Mouse (Mus musculus) stomach, embryonic 16.5 days (tissue): ENCODE results near the gene Nsun2. TPM values are rescaled to one million over a fixed set of nuclear protein-coding genes. Genes with fewer than 3 reads are reported as not detected.

Experiments used
- ATAC-seq: fragments of 200-750 bp; cut with Nextera tagmentation; 2 replicates; pipeline ENCODE4 v1.8.0; 2017; ENCODE audit warnings: moderate number of reproducible peaks, moderate TSS enrichment; ENCODE audit not compliant: insufficient read depth, low FRiP score
- H3K27ac ChIP-seq: fragments of 300-500 bp; sonication (generic); 2 replicates; pipeline ENCODE4 v1.5.1; 2014; ENCODE audit warnings: low read length
- H3K27me3 ChIP-seq: fragments of 300-500 bp; sonication (generic); 2 replicates; pipeline ENCODE4 v1.6.1; 2014; ENCODE audit warnings: low read length, control low read depth, mixed read lengths; ENCODE audit not compliant: control insufficient read depth, insufficient read depth
- H3K36me3 ChIP-seq: fragments of 300-500 bp; sonication (generic); 2 replicates; pipeline ENCODE4 v1.6.1; 2014; ENCODE audit warnings: low read length; ENCODE audit not compliant: control insufficient read depth, insufficient read depth
- H3K4me1 ChIP-seq: fragments of 300-500 bp; sonication (generic); 2 replicates; pipeline ENCODE4 v1.6.1; 2014; ENCODE audit warnings: low read length, control low read depth, mixed read lengths; ENCODE audit not compliant: control insufficient read depth, insufficient read depth
- H3K4me2 ChIP-seq: fragments of 300-500 bp; sonication (generic); 2 replicates; pipeline ENCODE4 v1.6.1; 2014; ENCODE audit warnings: low read depth, low read length, mixed read lengths
- H3K4me3 ChIP-seq: fragments of 300-500 bp; sonication (generic); replicated peaks from 2 replicates; pipeline ENCODE4 v1.5.1; 2014; ENCODE audit warnings: mild to moderate bottlenecking, low read length
- H3K9ac ChIP-seq: fragments of 300-500 bp; sonication (generic); 2 replicates; pipeline ENCODE4 v1.6.1; 2014; ENCODE audit warnings: low read length
- H3K9me3 ChIP-seq: fragments of 300-500 bp; sonication (generic); replicated peaks from 2 replicates; pipeline ENCODE4 v1.6.1; 2016; ENCODE audit warnings: low read length, control low read depth; ENCODE audit not compliant: control insufficient read depth
- WGBS: fragments of 180-500 bp; shearing (Covaris S2); extraction: QIAGEN DNeasy Blood & Tissue Kit; methylation state at CpG from one replicate; pipeline ENCODE4 v1.1.7; 2014; 5-methylcytosine and 5-hydroxymethylcytosine counted together
- polyA plus RNA-seq: library from polyadenylated mRNA; unstranded; fragments of >200 nt; fragmentation: Nextera tagmentation; extraction: Ambion mirVana; gene quantifications from 2 replicates; pipeline ENCODE4 v1.2.1, GENCODE M21; 2015

Gene Nsun2
- polyA plus RNA-seq, 1 experiment from 2014 or later = 108 TPM

GRCm38 (mm10) chr13:69532101-69532892 lies 1.2 kb upstream of the Nsun2 start:
- no peak for ATAC-seq
- H3K27me3 ChIP-seq = no peaks in the 10 kb centered on the region
- peaks cover 44% of the 10 kb centered on the region for H3K4me1 ChIP-seq
- H3K36me3 ChIP-seq = peaks cover 5% of the 10 kb centered on the region; the same call in 1 of the 2 replicates
- WGBS = 11% methylated on average over 14 of the region's 14 CpGs
- H3K9me3 ChIP-seq = no peaks in the 10 kb centered on the region
- H3K27ac ChIP-seq = no peak overlapping the region
- H3K4me2 ChIP-seq = peak overlapping the region; percentile 90
- H3K9ac ChIP-seq = peak overlapping the region; percentile 92
- peak overlapping the region; percentile 77 for H3K4me3 ChIP-seq

- Histone ChIP-seq H3K4me1 (peaks cover 42% of the 10 kb centered on the region), H3K9ac (peak overlapping the region; percentile 92), H3K4me3 (peak overlapping the region; percentile 77), H3K27me3 (no peaks in the 10 kb centered on the region), H3K9me3 (no peaks in the 10 kb centered on the region), H3K36me3 (peaks cover 5% of the 10 kb centered on the region; the same call in 1 of the 2 replicates), H3K4me2 (peak overlapping the region; percentile 90), H3K27ac (no peak overlapping the region)
- ATAC-seq = no peak
- 2% methylated on average over 9 of the region's 9 CpGs for WGBS
Measured at GRCm38 (mm10) chr13:69532893-69533404, 597 bp upstream of the Nsun2 start.

DNA sequence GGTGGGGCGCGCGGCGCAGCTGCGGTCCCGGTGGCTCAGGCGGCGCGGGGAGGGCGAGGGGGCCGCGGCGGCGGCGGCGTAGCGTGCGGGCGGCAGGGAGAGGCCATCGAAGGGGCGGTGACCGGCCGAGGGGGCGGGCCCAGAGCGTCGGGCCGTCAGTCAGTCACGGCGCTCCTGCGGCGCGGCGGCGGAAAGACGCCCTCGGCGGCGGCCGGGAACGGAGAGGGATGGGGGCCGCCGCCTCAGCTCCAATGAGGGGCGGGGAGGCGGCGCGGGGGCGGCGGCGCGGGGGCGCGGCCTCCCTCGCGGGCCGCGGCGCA lies 748 bp downstream of the Nsun2 start, which contains the start of gene Tent4a:
Gene Tent4a (minus strand): TSS at position 284 of the 320 bp plus-strand sequence.
- 2% methylated on average over 33 of the region's 57 CpGs for WGBS
- Histone ChIP-seq H3K9me3 (no peaks in the 10 kb centered on the region), H3K36me3 (peaks cover 2% of the 10 kb centered on the region; the same call in 1 of the 2 replicates), H3K27ac (peak within 1 kb of the TSS; percentile 98), H3K4me3 (peak within 1 kb of the TSS; percentile 77), H3K4me2 (peak within 1 kb of the TSS; percentile 90), H3K27me3 (no peaks in the 10 kb centered on the region), H3K9ac (peak within 1 kb of the TSS; percentile 92), H3K4me1 (peaks cover 42% of the 10 kb centered on the region)
- ATAC-seq = peak; percentile 91

- under 1% methylated on average over 70 of the region's 86 CpGs for WGBS
- Histone ChIP-seq H3K9me3 (no peaks in the 10 kb centered on the region), H3K4me1 (peaks cover 40% of the 10 kb centered on the region), H3K9ac (peak overlapping the region; percentile 92), H3K4me2 (peak overlapping the region; percentile 71), H3K27me3 (no peaks in the 10 kb centered on the region), H3K36me3 (no peaks in the 10 kb centered on the region; the same call in 1 of the 2 replicates), H3K27ac (peak overlapping the region; percentile 98), H3K4me3 (peak overlapping the region; percentile 77)
- ATAC-seq = peak; percentile 96
Measured at GRCm38 (mm10) chr13:69534654-69535551, 1.4 kb downstream of the Nsun2 start.

GRCm38 (mm10) chr13:69536021-69536420 lies 2.5 kb downstream of the Nsun2 start:
- no peak overlapping the region for H3K4me3 ChIP-seq
- ATAC-seq = no peak
- H3K4me1 ChIP-seq = peaks cover 30% of the 10 kb centered on the region
- WGBS = 71% methylated on average over 4 of the region's 4 CpGs
- no peaks in the 10 kb centered on the region for H3K36me3 ChIP-seq
- H3K4me2 ChIP-seq = peak overlapping the region; percentile 71
- no peak overlapping the region; the same call in 1 of the 2 replicates for H3K27ac ChIP-seq
- no peaks in the 10 kb centered on the region for H3K9me3 ChIP-seq
- no peaks in the 10 kb centered on the region for H3K27me3 ChIP-seq
- H3K9ac ChIP-seq = peak overlapping the region; percentile 90

- 80% methylated on average over 7 of the region's 7 CpGs for WGBS
- Histone ChIP-seq H3K9me3 (no peaks in the 10 kb centered on the region), H3K4me1 (peaks cover 22% of the 10 kb centered on the region), H3K36me3 (no peaks in the 10 kb centered on the region), H3K4me3 (no peak overlapping the region), H3K4me2 (no peak overlapping the region), H3K27me3 (no peaks in the 10 kb centered on the region), H3K9ac (no peak overlapping the region), H3K27ac (no peak overlapping the region)
- no peak for ATAC-seq
Measured at GRCm38 (mm10) chr13:69537366-69537765, 3.8 kb downstream of the Nsun2 start.

DNA sequence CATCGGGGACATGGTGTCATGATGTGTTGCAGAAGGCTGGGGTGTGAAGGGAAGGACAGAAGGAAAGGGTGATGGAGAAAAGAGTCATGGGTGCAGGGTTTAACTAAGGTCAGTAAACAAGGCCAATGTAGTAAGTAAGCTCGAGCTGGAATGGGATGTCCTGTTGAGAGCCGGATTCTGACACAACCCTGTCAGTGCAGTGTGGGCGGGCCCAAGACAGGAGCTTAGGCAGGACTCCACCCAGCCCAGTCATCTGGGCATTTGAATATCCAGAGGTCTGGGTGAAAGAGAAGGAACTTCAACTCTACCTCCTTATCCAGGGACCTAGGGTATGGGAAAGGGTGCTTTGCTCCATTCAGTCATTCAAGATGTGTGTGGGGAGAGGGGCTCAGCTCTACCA lies 4.8 kb downstream of the Nsun2 start:
- no peaks in the 10 kb centered on the region for H3K27me3 ChIP-seq
- H3K27ac ChIP-seq = no peak overlapping the region
- no peak overlapping the region for H3K4me2 ChIP-seq
- 34% methylated on average over 4 of the region's 4 CpGs for WGBS
- no peaks in the 10 kb centered on the region for H3K9me3 ChIP-seq
- no peaks in the 10 kb centered on the region for H3K36me3 ChIP-seq
- H3K4me3 ChIP-seq = no peak overlapping the region
- no peak overlapping the region for H3K9ac ChIP-seq
- no peak for ATAC-seq
- H3K4me1 ChIP-seq = peaks cover 28% of the 10 kb centered on the region

GRCm38 (mm10) chr13:69541209-69541608 lies 7.7 kb downstream of the Nsun2 start:
- no peaks in the 10 kb centered on the region for H3K36me3 ChIP-seq
- no peak for ATAC-seq
- H3K27me3 ChIP-seq = no peaks in the 10 kb centered on the region
- 0 out of 2 replicates have a peak overlapping the region, but pooled peaks have one; percentile 3 for H3K9ac ChIP-seq
- H3K27ac ChIP-seq = peak overlapping the region; percentile 82
- no peak overlapping the region for H3K4me3 ChIP-seq
- 64% methylated on average over 6 of the region's 6 CpGs for WGBS
- no peaks in the 10 kb centered on the region for H3K9me3 ChIP-seq
- no peak overlapping the region for H3K4me2 ChIP-seq
- H3K4me1 ChIP-seq = peaks cover 22% of the 10 kb centered on the region
